Mouse (Mus musculus): Measurements from ENCODE around the gene Rps23.

- TF ChIP-seq MAFK (IDR thresholded peaks at IDR 0.05; ENCODE audit: insufficient read depth, low read depth, low read length): no peak
- TF ChIP-seq CHD2 (IDR thresholded peaks at IDR 0.05; ENCODE audit: low read depth, low read length): no peak
- no peak for TF ChIP-seq HCFC1 (IDR thresholded peaks at IDR 0.05; ENCODE audit: borderline replicate concordance, insufficient read depth, low read length)
Measured at GRCm38 (mm10) chr13:90907376-90907775, 15.4 kb upstream of the Rps23 start.
